Mouse (Mus musculus): ENCODE results near the gene Ap4b1. TPM values are rescaled to one million over a fixed set of nuclear protein-coding genes. Genes with fewer than 3 reads are reported as not detected.

Gene Ap4b1
- polyA plus RNA-seq, 1 experiment from 2014 or later: 22.8 TPM

Other genes starting within 250 kb of the Ap4b1 start
- gene Syt6, start 234.3 kb upstream of the Ap4b1 start, polyA plus RNA-seq (2014; fragmentation: Nextera tagmentation; extraction: Ambion mirVana): 4.3 and 5.6 TPM in 2 replicates
- 0.08 and 0.19 TPM in 2 replicates for gene Atg4a-ps, start 163.5 kb upstream of the Ap4b1 start, polyA plus RNA-seq (2014; fragmentation: Nextera tagmentation; extraction: Ambion mirVana)
- gene Olfml3, start 71.5 kb upstream of the Ap4b1 start, polyA plus RNA-seq (2014; fragmentation: Nextera tagmentation; extraction: Ambion mirVana): 8.9 and 10.5 TPM in 2 replicates
- gene Gm10964, start 70.2 kb upstream of the Ap4b1 start, polyA plus RNA-seq (2014; fragmentation: Nextera tagmentation; extraction: Ambion mirVana): not detected in 2 replicates
- gene Hipk1, start 18.0 kb upstream of the Ap4b1 start, polyA plus RNA-seq (2014; fragmentation: Nextera tagmentation; extraction: Ambion mirVana): 15.9 and 16.6 TPM in 2 replicates
- gene Dclre1b, start 76 bp upstream of the Ap4b1 start, polyA plus RNA-seq (2014; fragmentation: Nextera tagmentation; extraction: Ambion mirVana): 36.3 and 44.6 TPM in 2 replicates
- 0.15 TPM in 1 of 2 replicates, not detected in the other for gene Gm43064, start 53 bp downstream of the Ap4b1 start, polyA plus RNA-seq (2014; fragmentation: Nextera tagmentation; extraction: Ambion mirVana)
- gene Bcl2l15, start 23.1 kb downstream of the Ap4b1 start, polyA plus RNA-seq (2014; fragmentation: Nextera tagmentation; extraction: Ambion mirVana): 0.14 and 0.20 TPM in 2 replicates
- 0.23 and 0.65 TPM in 2 replicates for gene Ptpn22, start 50.3 kb downstream of the Ap4b1 start, polyA plus RNA-seq (2014; fragmentation: Nextera tagmentation; extraction: Ambion mirVana)
- gene Rsbn1, start 104.6 kb downstream of the Ap4b1 start, polyA plus RNA-seq (2014; fragmentation: Nextera tagmentation; extraction: Ambion mirVana): 21.1 and 24.0 TPM in 2 replicates
- gene Phtf1, start 158.6 kb downstream of the Ap4b1 start, polyA plus RNA-seq (2014; fragmentation: Nextera tagmentation; extraction: Ambion mirVana): 53.4 and 59.2 TPM in 2 replicates